Mouse (Mus musculus) hindbrain, embryonic 16.5 days (tissue): ENCODE measurements around the gene Gtf2f2. TPM values are rescaled to one million over a fixed set of nuclear protein-coding genes. Genes with fewer than 3 reads are reported as not detected.

ENCODE experiments used
- ATAC-seq: fragments of 200-750 bp; cut with Nextera tagmentation; 2 replicates; pipeline ENCODE4 v1.8.0; 2017; ENCODE audit warnings: moderate TSS enrichment, moderate library complexity
- H3K27ac ChIP-seq: fragments of 300-500 bp; sonication (generic); 2 replicates; pipeline ENCODE4 v1.5.1; 2014; ENCODE audit warnings: low read depth, mild to moderate bottlenecking, control low read depth, low read length, moderate library complexity
- H3K27me3 ChIP-seq: fragments of 300-500 bp; sonication (generic); replicated peaks from 2 replicates; pipeline ENCODE4 v1.6.1; 2014; ENCODE audit warnings: low read length; ENCODE audit not compliant: control insufficient read depth, insufficient read depth
- H3K36me3 ChIP-seq: fragments of 300-500 bp; sonication (generic); 2 replicates; pipeline ENCODE4 v1.6.1; 2014; ENCODE audit warnings: mild to moderate bottlenecking, low read length, moderate library complexity, mixed read lengths; ENCODE audit not compliant: control insufficient read depth, insufficient read depth
- H3K4me1 ChIP-seq: fragments of 300-500 bp; sonication (generic); 2 replicates; pipeline ENCODE4 v1.6.1; 2014; ENCODE audit warnings: low read depth, low read length; ENCODE audit not compliant: control insufficient read depth, insufficient read depth
- H3K4me2 ChIP-seq: fragments of 300-500 bp; sonication (generic); 2 replicates; pipeline ENCODE4 v1.6.1; 2014; ENCODE audit warnings: mild to moderate bottlenecking, low read length, control low read depth, moderate library complexity
- H3K4me3 ChIP-seq: fragments of 300-500 bp; sonication (generic); 2 replicates; pipeline ENCODE4 v1.5.1; 2014; ENCODE audit warnings: mild to moderate bottlenecking, low read length, control low read depth, moderate library complexity
- H3K9ac ChIP-seq: fragments of 300-500 bp; sonication (generic); 2 replicates; pipeline ENCODE4 v1.6.1; 2014; ENCODE audit warnings: low read depth, mild to moderate bottlenecking, control low read depth, low read length, moderate library complexity
- H3K9me3 ChIP-seq: fragments of 300-500 bp; sonication (generic); 2 replicates; pipeline ENCODE4 v1.6.1; 2014; ENCODE audit warnings: mild to moderate bottlenecking, low read length, moderate library complexity; ENCODE audit not compliant: control insufficient read depth
- WGBS: fragments of 180-500 bp; shearing (Covaris S2); extraction: QIAGEN DNeasy Blood & Tissue Kit; methylation state at CpG from one replicate; pipeline ENCODE4 v1.1.7; 2014; 5-methylcytosine and 5-hydroxymethylcytosine counted together
- polyA plus RNA-seq: library from polyadenylated mRNA; unstranded; fragments of >200 nt; fragmentation: Nextera tagmentation; extraction: Ambion mirVana; gene quantifications from 2 replicates; pipeline ENCODE4 v1.2.1, GENCODE M21; 2015

Gene Gtf2f2
- polyA plus RNA-seq, 1 experiment from 2014 or later: 33.2 TPM

GRCm38 (mm10) chr14:76009185-76009584 lies 1.5 kb downstream of the Gtf2f2 start:
- Histone ChIP-seq H3K4me1 (peaks cover 15% of the 10 kb centered on the region), H3K27me3 (no peaks in the 10 kb centered on the region), H3K27ac (no peak overlapping the region), H3K4me2 (peak overlapping the region; percentile 81), H3K4me3 (no peak overlapping the region), H3K9me3 (no peaks in the 10 kb centered on the region), H3K36me3 (no peaks in the 10 kb centered on the region), H3K9ac (no peak overlapping the region; the same call in 1 of the 2 replicates)
- ATAC-seq: no peak
- 91% methylated on average over 5 of the region's 5 CpGs for WGBS

- no peaks in the 10 kb centered on the region for H3K9me3 ChIP-seq
- H3K4me2 ChIP-seq: no peak overlapping the region
- WGBS: 100% methylated on average over 1 of the region's 1 CpGs
- no peaks in the 10 kb centered on the region for H3K36me3 ChIP-seq
- no peak overlapping the region for H3K27ac ChIP-seq
- no peaks in the 10 kb centered on the region for H3K27me3 ChIP-seq
- no peak overlapping the region for H3K4me3 ChIP-seq
- no peak overlapping the region for H3K9ac ChIP-seq
- ATAC-seq: no peak
- H3K4me1 ChIP-seq: peaks cover 15% of the 10 kb centered on the region
Measured at GRCm38 (mm10) chr14:76008174-76008573, 2.5 kb downstream of the Gtf2f2 start.

- no peaks in the 10 kb centered on the region for H3K9me3 ChIP-seq
- H3K4me1 ChIP-seq: peaks cover 10% of the 10 kb centered on the region
- H3K36me3 ChIP-seq: no peaks in the 10 kb centered on the region
- no peak overlapping the region for H3K4me2 ChIP-seq
- H3K27me3 ChIP-seq: no peaks in the 10 kb centered on the region
- ATAC-seq: no peak
- H3K4me3 ChIP-seq: no peak overlapping the region
- WGBS: 90% methylated on average over 4 of the region's 4 CpGs
- no peak overlapping the region for H3K27ac ChIP-seq
- no peak overlapping the region for H3K9ac ChIP-seq
Measured at GRCm38 (mm10) chr14:76005011-76005410, 5.7 kb downstream of the Gtf2f2 start.

- H3K9ac ChIP-seq: no peak overlapping the region
- no peaks in the 10 kb centered on the region for H3K27me3 ChIP-seq
- no peaks in the 10 kb centered on the region for H3K36me3 ChIP-seq
- no peak overlapping the region for H3K4me3 ChIP-seq
- 86% methylated on average over 4 of the region's 4 CpGs for WGBS
- no peak overlapping the region for H3K27ac ChIP-seq
- no peak for ATAC-seq
- H3K4me1 ChIP-seq: no peaks in the 10 kb centered on the region
- H3K4me2 ChIP-seq: no peak overlapping the region
- no peaks in the 10 kb centered on the region for H3K9me3 ChIP-seq
Measured at GRCm38 (mm10) chr14:76001781-76002180, 8.9 kb downstream of the Gtf2f2 start.

GRCm38 (mm10) chr14:75998082-75998481 lies 12.6 kb downstream of the Gtf2f2 start:
- Histone ChIP-seq H3K4me1 (no peaks in the 10 kb centered on the region), H3K9me3 (no peaks in the 10 kb centered on the region), H3K27ac (no peak overlapping the region), H3K4me3 (no peak overlapping the region), H3K27me3 (no peaks in the 10 kb centered on the region), H3K9ac (no peak overlapping the region), H3K4me2 (no peak overlapping the region), H3K36me3 (no peaks in the 10 kb centered on the region)
- 63% methylated on average over 1 of the region's 1 CpGs for WGBS
- no peak for ATAC-seq

- H3K9ac ChIP-seq: no peak overlapping the region
- no peak overlapping the region for H3K4me2 ChIP-seq
- no peak overlapping the region for H3K4me3 ChIP-seq
- no peak overlapping the region for H3K27ac ChIP-seq
- H3K9me3 ChIP-seq: no peaks in the 10 kb centered on the region
- H3K27me3 ChIP-seq: no peaks in the 10 kb centered on the region
- no peaks in the 10 kb centered on the region for H3K36me3 ChIP-seq
- H3K4me1 ChIP-seq: no peaks in the 10 kb centered on the region
- no peak for ATAC-seq
- 97% methylated on average over 4 of the region's 4 CpGs for WGBS
Measured at GRCm38 (mm10) chr14:75992371-75992770, 18.3 kb downstream of the Gtf2f2 start.

DNA sequence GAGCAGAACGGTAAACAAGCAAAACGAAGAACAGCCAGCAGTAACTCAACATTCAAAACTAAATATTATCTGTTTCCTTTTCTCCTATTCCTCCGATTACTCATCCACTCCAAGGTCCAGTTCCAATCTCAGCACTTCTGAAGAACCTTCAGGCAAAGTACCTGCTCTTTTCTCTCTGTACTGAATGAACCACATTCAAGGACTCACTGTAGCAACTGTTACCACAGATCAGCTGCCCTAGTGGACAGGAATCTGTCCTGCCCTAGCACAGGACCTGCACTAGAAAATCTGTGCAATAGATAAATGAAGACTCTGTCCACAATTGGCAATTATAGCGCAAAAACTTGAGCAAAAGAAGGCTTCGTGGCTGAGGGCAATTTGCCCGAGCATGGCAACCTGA lies 19.7 kb downstream of the Gtf2f2 start:
- no peak overlapping the region for H3K4me3 ChIP-seq
- H3K4me2 ChIP-seq: no peak overlapping the region
- ATAC-seq: no peak
- no peak overlapping the region for H3K9ac ChIP-seq
- 90% methylated on average over 6 of the region's 6 CpGs for WGBS
- no peaks in the 10 kb centered on the region for H3K27me3 ChIP-seq
- no peaks in the 10 kb centered on the region for H3K4me1 ChIP-seq
- no peaks in the 10 kb centered on the region for H3K36me3 ChIP-seq
- no peak overlapping the region for H3K27ac ChIP-seq
- no peaks in the 10 kb centered on the region for H3K9me3 ChIP-seq

DNA sequence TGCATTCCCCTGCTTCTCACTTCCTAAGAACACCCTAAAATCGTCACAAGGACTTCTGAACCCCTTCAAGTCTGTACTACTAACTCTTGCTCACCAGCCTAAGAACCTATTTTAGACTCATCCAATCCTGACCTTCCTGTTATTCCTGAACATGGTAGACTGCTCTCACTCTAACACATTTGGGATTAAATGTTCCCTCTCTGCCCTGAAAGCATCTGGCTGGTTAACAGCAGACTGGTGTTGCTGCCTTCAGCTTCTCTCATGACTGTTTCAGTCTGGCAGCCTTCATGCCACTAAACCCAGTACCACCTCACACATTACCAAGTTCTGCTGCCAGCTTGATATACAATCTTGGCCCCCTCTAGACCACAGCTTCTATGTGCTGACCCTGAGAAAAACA lies 21.5 kb downstream of the Gtf2f2 start:
- no peaks in the 10 kb centered on the region for H3K27me3 ChIP-seq
- no peak overlapping the region for H3K4me3 ChIP-seq
- H3K9ac ChIP-seq: no peak overlapping the region
- peaks cover 4% of the 10 kb centered on the region for H3K4me1 ChIP-seq
- H3K27ac ChIP-seq: no peak overlapping the region
- 84% methylated on average over 1 of the region's 1 CpGs for WGBS
- no peak for ATAC-seq
- no peaks in the 10 kb centered on the region for H3K36me3 ChIP-seq
- H3K4me2 ChIP-seq: no peak overlapping the region
- no peaks in the 10 kb centered on the region for H3K9me3 ChIP-seq

- H3K9ac ChIP-seq: no peak overlapping the region
- H3K4me1 ChIP-seq: peaks cover 4% of the 10 kb centered on the region
- no peaks in the 10 kb centered on the region for H3K27me3 ChIP-seq
- no peak overlapping the region for H3K27ac ChIP-seq
- no peak overlapping the region for H3K4me2 ChIP-seq
- no peaks in the 10 kb centered on the region for H3K9me3 ChIP-seq
- no peak overlapping the region for H3K4me3 ChIP-seq
- ATAC-seq: no peak
- H3K36me3 ChIP-seq: no peaks in the 10 kb centered on the region
- 89% methylated on average over 7 of the region's 7 CpGs for WGBS
Measured at GRCm38 (mm10) chr14:75986878-75987483, 23.7 kb downstream of the Gtf2f2 start.

GRCm38 (mm10) chr14:75985112-75985511 lies 25.6 kb downstream of the Gtf2f2 start:
- Histone ChIP-seq H3K27ac (peak overlapping the region; percentile 8; the same call in 1 of the 2 replicates), H3K9me3 (no peaks in the 10 kb centered on the region), H3K4me3 (no peak overlapping the region), H3K36me3 (no peaks in the 10 kb centered on the region), H3K9ac (no peak overlapping the region), H3K27me3 (no peaks in the 10 kb centered on the region), H3K4me1 (peaks cover 4% of the 10 kb centered on the region), H3K4me2 (no peak overlapping the region)
- peak; percentile 90 for ATAC-seq
- 46% methylated on average over 4 of the region's 4 CpGs for WGBS
